Mouse (Mus musculus): Measurements from ENCODE around the gene F13b. TPM values are rescaled to one million over a fixed set of nuclear protein-coding genes. Genes with fewer than 3 reads are reported as not detected.

F13b gene
- total RNA-seq, 1 experiment: not detected

GRCm38 (mm10) chr1:139465936-139466335, 35.6 kb upstream of the F13b start:
- Histone ChIP-seq H3K4me1 (ENCODE audit: control insufficient read depth in 2 of 2, insufficient read depth in 2 of 2, low read length in 2 of 2, poor library complexity in 1 of 2) (peaks cover 0 to 2% of the 10 kb centered on the region in 2 experiments; a peak in 1 of 4 replicates), H3K9ac (ENCODE audit: insufficient read depth, low read depth, low read length, poor library complexity, severe bottlenecking) (no peak overlapping the region), H3K9me3 (ENCODE audit: control insufficient read depth, insufficient read depth, low read depth, low read length) (no peaks in the 10 kb centered on the region), H3K36me3 (ENCODE audit: control insufficient read depth, insufficient read depth, low read length, poor library complexity, severe bottlenecking) (peaks cover 31% of the 10 kb centered on the region), H3K27ac (ENCODE audit: insufficient read depth, low read depth, low read length, poor library complexity, severe bottlenecking) (no peak overlapping the region), H3K4me3 (ENCODE audit: insufficient read depth in 1 of 2, low read depth in 1 of 2, low read length in 2 of 2, poor library complexity in 1 of 2, severe bottlenecking in 1 of 2) (no peak overlapping the region)
- TF ChIP-seq HCFC1 (IDR thresholded peaks at IDR 0.05; ENCODE audit: borderline replicate concordance, insufficient read depth, low read length) (no peak), CHD2 (IDR thresholded peaks at IDR 0.05; ENCODE audit: low read depth, low read length) (no peak), ZNF384 (IDR thresholded peaks at IDR 0.05; ENCODE audit: low read depth, low read length) (no peak), ZC3H11A (IDR thresholded peaks at IDR 0.05; ENCODE audit: borderline replicate concordance, low read depth, low read length) (no peak), MAFK (IDR thresholded peaks at IDR 0.05; ENCODE audit: insufficient read depth, low read depth, low read length) (no peak)
- in situ Hi-C loops (cut with MboI; ENCODE audit: low sequenced_read_pairs in 2 of 2, unreplicated experiment in 2 of 2): no loop called here
- no peak for DNase-seq (ENCODE audit: low read depth, low spot score)

GRCm38 (mm10) chr1:139478898-139479297, 22.6 kb upstream of the F13b start:
- TF ChIP-seq MAFK (IDR thresholded peaks at IDR 0.05; ENCODE audit: insufficient read depth, low read depth, low read length): no peak
- no peak for TF ChIP-seq HCFC1 (IDR thresholded peaks at IDR 0.05; ENCODE audit: borderline replicate concordance, insufficient read depth, low read length)
- TF ChIP-seq ZNF384 (IDR thresholded peaks at IDR 0.05; ENCODE audit: low read depth, low read length): no peak
- TF ChIP-seq CHD2 (IDR thresholded peaks at IDR 0.05; ENCODE audit: low read depth, low read length): no peak
- no peak for TF ChIP-seq ZC3H11A (IDR thresholded peaks at IDR 0.05; ENCODE audit: borderline replicate concordance, low read depth, low read length)
- no peak overlapping the region for H3K27ac ChIP-seq (ENCODE audit: insufficient read depth, low read depth, low read length, poor library complexity, severe bottlenecking)
- H3K4me1 ChIP-seq (ENCODE audit: control insufficient read depth in 2 of 2, insufficient read depth in 2 of 2, low read length in 2 of 2, poor library complexity in 1 of 2): peaks cover 0 to 2% of the 10 kb centered on the region in 2 experiments; a peak in 2 of 4 replicates
- no peak for DNase-seq (ENCODE audit: low read depth, low spot score)
- H3K9me3 ChIP-seq (ENCODE audit: control insufficient read depth, insufficient read depth, low read depth, low read length): no peaks in the 10 kb centered on the region
- H3K36me3 ChIP-seq (ENCODE audit: control insufficient read depth, insufficient read depth, low read length, poor library complexity, severe bottlenecking): peaks cover 35% of the 10 kb centered on the region
- in situ Hi-C loops (cut with MboI; ENCODE audit: low sequenced_read_pairs in 2 of 2, unreplicated experiment in 2 of 2): no loop called here
- H3K9ac ChIP-seq (ENCODE audit: insufficient read depth, low read depth, low read length, poor library complexity, severe bottlenecking): no peak overlapping the region
- H3K4me3 ChIP-seq (ENCODE audit: insufficient read depth in 1 of 2, low read depth in 1 of 2, low read length in 2 of 2, poor library complexity in 1 of 2, severe bottlenecking in 1 of 2): no peak overlapping the region

GRCm38 (mm10) chr1:139480246-139480645, 21.3 kb upstream of the F13b start:
- in situ Hi-C loops (cut with MboI; ENCODE audit: low sequenced_read_pairs in 2 of 2, unreplicated experiment in 2 of 2): no loop called here
- DNase-seq (ENCODE audit: low read depth, low spot score): no peak
- Histone ChIP-seq H3K9me3 (ENCODE audit: control insufficient read depth, insufficient read depth, low read depth, low read length) (no peaks in the 10 kb centered on the region), H3K4me1 (ENCODE audit: control insufficient read depth in 2 of 2, insufficient read depth in 2 of 2, low read length in 2 of 2, poor library complexity in 1 of 2) (peaks cover 0 to 2% of the 10 kb centered on the region in 2 experiments; a peak in 2 of 4 replicates), H3K4me3 (ENCODE audit: insufficient read depth in 1 of 2, low read depth in 1 of 2, low read length in 2 of 2, poor library complexity in 1 of 2, severe bottlenecking in 1 of 2) (no peak overlapping the region), H3K9ac (ENCODE audit: insufficient read depth, low read depth, low read length, poor library complexity, severe bottlenecking) (no peak overlapping the region), H3K27ac (ENCODE audit: insufficient read depth, low read depth, low read length, poor library complexity, severe bottlenecking) (no peak overlapping the region), H3K36me3 (ENCODE audit: control insufficient read depth, insufficient read depth, low read length, poor library complexity, severe bottlenecking) (peaks cover 29% of the 10 kb centered on the region)
- TF ChIP-seq HCFC1 (IDR thresholded peaks at IDR 0.05; ENCODE audit: borderline replicate concordance, insufficient read depth, low read length): no peak
- TF ChIP-seq CHD2 (IDR thresholded peaks at IDR 0.05; ENCODE audit: low read depth, low read length): no peak
- TF ChIP-seq ZNF384 (IDR thresholded peaks at IDR 0.05; ENCODE audit: low read depth, low read length): no peak
- TF ChIP-seq MAFK (IDR thresholded peaks at IDR 0.05; ENCODE audit: insufficient read depth, low read depth, low read length): no peak

DNA sequence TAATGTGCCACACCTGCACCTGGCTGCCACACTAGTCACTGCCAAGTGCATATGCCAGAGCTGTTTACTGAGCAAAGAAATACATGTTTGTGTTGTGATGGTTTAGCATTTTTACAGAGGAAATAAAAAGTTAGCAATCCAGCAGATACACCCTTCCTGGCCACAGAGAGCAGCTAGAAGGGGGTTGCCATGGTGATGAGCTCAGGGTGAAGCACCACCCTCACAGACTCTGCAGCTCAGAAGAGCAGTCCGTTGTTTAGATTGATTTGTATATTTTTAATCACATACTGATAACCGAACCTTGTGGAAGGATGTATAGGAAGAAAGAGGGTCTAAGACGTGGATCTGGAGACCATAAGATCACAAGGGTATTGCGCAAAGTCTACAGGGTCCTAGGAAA, 20.4 kb upstream of the F13b start:
- Histone ChIP-seq H3K9ac (ENCODE audit: insufficient read depth, low read depth, low read length, poor library complexity, severe bottlenecking) (no peak overlapping the region), H3K36me3 (ENCODE audit: control insufficient read depth, insufficient read depth, low read length, poor library complexity, severe bottlenecking) (peaks cover 21% of the 10 kb centered on the region), H3K27ac (ENCODE audit: insufficient read depth, low read depth, low read length, poor library complexity, severe bottlenecking) (no peak overlapping the region), H3K4me1 (ENCODE audit: control insufficient read depth in 2 of 2, insufficient read depth in 2 of 2, low read length in 2 of 2, poor library complexity in 1 of 2) (peaks cover 0 to 2% of the 10 kb centered on the region in 2 experiments; a peak in 2 of 4 replicates), H3K9me3 (ENCODE audit: control insufficient read depth, insufficient read depth, low read depth, low read length) (no peaks in the 10 kb centered on the region), H3K4me3 (ENCODE audit: insufficient read depth in 1 of 2, low read depth in 1 of 2, low read length in 2 of 2, poor library complexity in 1 of 2, severe bottlenecking in 1 of 2) (no peak overlapping the region)
- in situ Hi-C loops (cut with MboI; ENCODE audit: low sequenced_read_pairs in 2 of 2, unreplicated experiment in 2 of 2): no loop called here
- no peak for DNase-seq (ENCODE audit: low read depth, low spot score)
- TF ChIP-seq CHD2 (IDR thresholded peaks at IDR 0.05; ENCODE audit: low read depth, low read length) (no peak), ZNF384 (IDR thresholded peaks at IDR 0.05; ENCODE audit: low read depth, low read length) (no peak), ZC3H11A (IDR thresholded peaks at IDR 0.05; ENCODE audit: borderline replicate concordance, low read depth, low read length) (no peak)

DNA sequence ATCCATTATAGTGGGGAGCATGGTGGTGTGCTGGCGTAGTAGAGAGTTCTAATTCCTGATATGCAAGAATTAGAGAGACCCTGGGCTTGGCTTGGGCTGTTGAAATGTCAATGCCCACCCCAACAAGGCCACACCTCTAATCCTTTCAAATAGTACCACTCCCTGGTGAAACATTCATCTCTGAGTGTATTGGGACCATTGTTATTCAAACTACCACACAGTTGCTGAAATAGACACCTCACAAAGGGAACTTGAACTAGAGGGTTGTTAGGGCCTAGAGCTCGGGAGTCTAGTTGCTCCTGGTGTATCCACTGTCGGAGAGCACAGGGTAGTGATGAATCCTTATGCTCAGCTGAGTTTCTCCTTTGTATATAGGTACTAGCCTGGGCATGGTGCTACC, 6.9 kb upstream of the F13b start:
- Histone ChIP-seq H3K4me1 (ENCODE audit: control insufficient read depth in 2 of 2, insufficient read depth in 2 of 2, low read length in 2 of 2, poor library complexity in 1 of 2) (peaks cover 12 to 26% of the 10 kb centered on the region in 2 experiments), H3K9ac (ENCODE audit: insufficient read depth, low read depth, low read length, poor library complexity, severe bottlenecking) (no peak overlapping the region), H3K27ac (ENCODE audit: insufficient read depth, low read depth, low read length, poor library complexity, severe bottlenecking) (peak overlapping the region; percentile 97), H3K4me3 (ENCODE audit: insufficient read depth in 1 of 2, low read depth in 1 of 2, low read length in 2 of 2, poor library complexity in 1 of 2, severe bottlenecking in 1 of 2) (no peak overlapping the region), H3K36me3 (ENCODE audit: control insufficient read depth, insufficient read depth, low read length, poor library complexity, severe bottlenecking) (peaks cover 10% of the 10 kb centered on the region), H3K9me3 (ENCODE audit: control insufficient read depth, insufficient read depth, low read depth, low read length) (no peaks in the 10 kb centered on the region)
- in situ Hi-C loops (cut with MboI; ENCODE audit: low sequenced_read_pairs in 2 of 2, unreplicated experiment in 2 of 2): no loop called here
- no peak for TF ChIP-seq ZC3H11A (IDR thresholded peaks at IDR 0.05; ENCODE audit: borderline replicate concordance, low read depth, low read length)
- TF ChIP-seq ZNF384 (IDR thresholded peaks at IDR 0.05; ENCODE audit: low read depth, low read length): no peak
- no peak for TF ChIP-seq MAFK (IDR thresholded peaks at IDR 0.05; ENCODE audit: insufficient read depth, low read depth, low read length)
- no peak for TF ChIP-seq HCFC1 (IDR thresholded peaks at IDR 0.05; ENCODE audit: borderline replicate concordance, insufficient read depth, low read length)
- TF ChIP-seq CHD2 (IDR thresholded peaks at IDR 0.05; ENCODE audit: low read depth, low read length): no peak
- peak; percentile 79 for DNase-seq (ENCODE audit: low read depth, low spot score)
